Mouse (Mus musculus): ENCODE results near the gene Elmo2.

Gene Elmo2

DNA sequence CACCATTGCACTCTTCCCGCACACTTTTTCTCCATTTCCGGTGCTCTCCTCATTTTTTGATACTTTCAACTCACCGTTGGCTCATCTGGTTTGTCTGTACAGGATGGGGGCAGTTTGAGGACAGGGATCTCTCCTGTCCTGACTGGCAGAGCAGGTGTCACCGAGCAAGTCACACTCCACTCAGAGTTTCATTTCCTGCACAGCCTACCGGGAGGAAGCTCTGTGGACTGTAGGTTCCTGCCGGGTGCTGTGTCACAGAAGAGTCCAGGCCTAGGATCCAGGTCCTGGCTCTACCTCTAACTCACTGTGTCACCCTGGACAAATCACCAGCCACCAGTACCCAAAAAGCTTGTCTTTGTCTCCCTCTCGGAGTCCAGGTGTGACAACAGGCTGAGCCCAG, 84.5 kb downstream of the Elmo2 start:
- H3K9me3 ChIP-seq (ENCODE audit: low read length) = 0 out of 2 replicates have a peak, but pooled peaks cover 3% of the 10 kb centered on the region
- no peak overlapping the region for H3K4me3 ChIP-seq (replicated peaks; ENCODE audit: low read length)
- H3K27me3 ChIP-seq (ENCODE audit: insufficient read depth, low read length) = peaks cover 82% of the 10 kb centered on the region
- no peak for TF ChIP-seq CTCF (conservative IDR thresholded peaks at IDR 0.05; ENCODE audit: low read length)
- no peak for TF ChIP-seq NANOG (IDR thresholded peaks at IDR 0.05; ENCODE audit: borderline replicate concordance, low read length)
- no peak for TF ChIP-seq POU5F1 (IDR thresholded peaks at IDR 0.05; ENCODE audit: borderline replicate concordance, low read length)
- H3K36me3 ChIP-seq (ENCODE audit: insufficient read depth, low read length) = no peaks in the 10 kb centered on the region
- peaks cover 16% of the 10 kb centered on the region for H3K4me1 ChIP-seq (replicated peaks; ENCODE audit: low read depth, low read length)

DNA sequence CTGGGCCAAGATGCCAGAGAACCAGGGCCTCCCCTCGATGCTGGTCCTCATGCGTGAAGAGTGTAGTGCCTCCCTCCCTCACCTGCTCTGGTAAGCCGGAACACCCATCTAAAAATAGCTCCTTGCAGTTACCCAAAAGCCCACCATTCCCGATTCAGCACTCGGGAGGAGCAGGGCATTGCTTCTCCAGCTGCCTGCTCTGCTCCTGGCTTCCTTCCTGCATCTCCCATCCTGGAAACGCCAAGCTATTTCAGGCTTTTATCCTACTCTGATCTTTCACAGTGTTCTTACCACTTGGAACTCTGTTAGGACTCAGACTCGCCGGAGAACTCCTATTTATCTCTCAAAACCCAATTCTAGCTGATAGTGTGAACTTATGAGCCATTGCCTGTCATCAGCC, 85.9 kb downstream of the Elmo2 start:
- TF ChIP-seq NANOG (IDR thresholded peaks at IDR 0.05; ENCODE audit: borderline replicate concordance, low read length) (no peak), POU5F1 (IDR thresholded peaks at IDR 0.05; ENCODE audit: borderline replicate concordance, low read length) (no peak), CTCF (conservative IDR thresholded peaks at IDR 0.05; ENCODE audit: low read length) (no peak)
- Histone ChIP-seq H3K27me3 (ENCODE audit: insufficient read depth, low read length) (peaks cover 91% of the 10 kb centered on the region), H3K4me3 (replicated peaks; ENCODE audit: low read length) (no peak overlapping the region), H3K9me3 (ENCODE audit: low read length) (0 out of 2 replicates have a peak, but pooled peaks cover 3% of the 10 kb centered on the region), H3K36me3 (ENCODE audit: insufficient read depth, low read length) (no peaks in the 10 kb centered on the region), H3K4me1 (replicated peaks; ENCODE audit: low read depth, low read length) (peaks cover 17% of the 10 kb centered on the region)

DNA sequence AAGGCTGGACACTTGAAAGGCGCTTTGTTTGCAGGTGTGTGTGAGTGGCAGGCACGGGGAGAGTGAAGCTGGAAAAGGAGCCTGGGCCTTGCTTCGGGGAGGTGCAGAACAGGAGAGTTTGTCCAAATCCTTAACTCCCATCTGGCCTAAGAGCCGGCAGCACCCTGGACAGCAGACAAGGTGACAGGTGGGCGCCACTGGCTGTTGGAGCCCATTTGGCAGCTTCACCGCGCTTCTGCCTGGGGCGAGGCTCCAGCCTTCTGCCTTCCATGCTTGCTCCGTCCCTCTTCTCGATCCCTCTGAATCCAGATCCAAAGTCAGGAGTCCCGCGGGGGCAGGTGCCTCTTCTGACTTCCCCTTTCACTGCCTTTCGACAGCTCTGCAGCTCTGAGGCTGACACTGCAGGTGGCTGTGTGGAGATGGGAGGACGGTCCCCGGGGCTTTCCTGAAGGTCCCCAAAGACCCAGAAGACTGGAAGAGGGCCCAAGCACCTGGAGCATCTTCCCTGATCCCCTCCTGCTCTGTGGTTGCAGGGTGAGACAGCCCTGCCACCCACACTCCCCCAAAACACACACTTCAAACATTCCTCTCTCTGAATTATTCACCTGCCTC, 86.6 kb downstream of the Elmo2 start:
- no peak for TF ChIP-seq POU5F1 (IDR thresholded peaks at IDR 0.05; ENCODE audit: borderline replicate concordance, low read length)
- no peak for TF ChIP-seq NANOG (IDR thresholded peaks at IDR 0.05; ENCODE audit: borderline replicate concordance, low read length)
- no peak for TF ChIP-seq CTCF (conservative IDR thresholded peaks at IDR 0.05; ENCODE audit: low read length)
- H3K4me1 ChIP-seq (replicated peaks; ENCODE audit: low read depth, low read length) = peaks cover 23% of the 10 kb centered on the region
- H3K27me3 ChIP-seq (ENCODE audit: insufficient read depth, low read length) = peaks cover 92% of the 10 kb centered on the region
- no peaks in the 10 kb centered on the region for H3K36me3 ChIP-seq (ENCODE audit: insufficient read depth, low read length)
- H3K9me3 ChIP-seq (ENCODE audit: low read length) = no peaks in the 10 kb centered on the region
- no peak overlapping the region for H3K4me3 ChIP-seq (replicated peaks; ENCODE audit: low read length)

DNA sequence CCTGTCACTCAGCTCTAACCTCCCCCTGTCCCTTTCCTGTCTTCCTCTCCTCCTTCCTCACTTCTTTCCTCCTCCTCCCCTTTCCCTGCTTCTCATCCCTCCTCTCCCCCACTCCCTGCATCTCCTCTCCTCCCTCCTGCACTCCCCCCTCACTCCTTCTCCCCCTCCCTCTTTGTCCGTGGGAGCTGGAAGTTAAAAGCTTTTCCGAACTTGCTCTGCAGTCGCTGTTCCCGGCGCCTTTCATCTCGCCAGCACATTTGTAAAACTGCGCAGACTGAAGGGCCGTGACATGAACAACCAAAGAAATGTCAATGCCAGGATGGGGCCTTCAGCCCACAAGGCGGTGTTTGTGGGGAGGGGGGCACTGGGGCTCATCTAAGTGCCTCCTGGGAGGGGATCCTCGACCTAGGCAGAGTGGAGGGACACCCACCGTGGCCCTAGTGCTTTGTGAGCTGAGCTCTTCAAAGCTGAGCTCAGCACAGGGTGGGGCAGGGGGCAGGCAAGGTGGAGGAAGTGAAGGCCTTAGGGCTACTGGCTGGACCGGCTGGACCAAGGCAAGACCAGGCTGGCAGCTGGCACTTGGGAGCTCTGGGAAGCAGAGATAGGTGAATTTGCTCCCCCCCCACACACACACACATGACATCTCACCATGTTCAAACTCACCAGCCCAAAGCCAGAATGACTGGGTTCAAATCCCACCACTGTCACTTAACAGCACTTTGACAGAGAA, 87.7 kb downstream of the Elmo2 start:
- no peak for TF ChIP-seq POU5F1 (IDR thresholded peaks at IDR 0.05; ENCODE audit: borderline replicate concordance, low read length)
- TF ChIP-seq CTCF (conservative IDR thresholded peaks at IDR 0.05; ENCODE audit: low read length) = no peak
- TF ChIP-seq NANOG (IDR thresholded peaks at IDR 0.05; ENCODE audit: borderline replicate concordance, low read length) = no peak
- no peaks in the 10 kb centered on the region for H3K9me3 ChIP-seq (ENCODE audit: low read length)
- H3K36me3 ChIP-seq (ENCODE audit: insufficient read depth, low read length) = no peaks in the 10 kb centered on the region
- H3K4me1 ChIP-seq (replicated peaks; ENCODE audit: low read depth, low read length) = peaks cover 24% of the 10 kb centered on the region
- H3K4me3 ChIP-seq (replicated peaks; ENCODE audit: low read length) = no peak overlapping the region
- peaks cover 94% of the 10 kb centered on the region for H3K27me3 ChIP-seq (ENCODE audit: insufficient read depth, low read length)

Data from E14TG2a.4 (cell line).